Mouse (Mus musculus) adrenal gland, postnatal 10 days (tissue): ENCODE measurements around the gene Vamp5. TPM values are rescaled to one million over a fixed set of nuclear protein-coding genes. Genes with fewer than 3 reads are reported as not detected.

Experiments used
- DNase-seq: peaks from one replicate; pipeline ENCODE4 v3.0.0; 2021; ENCODE audit warnings: mixed read lengths
- total RNA-seq, 2 experiments: library from RNA; stranded (reverse); gene quantifications; 2 replicates each; pipeline ENCODE4 v1.2.3; 2021

The Vamp5 gene
- total RNA-seq, 2 experiments from 2014 or later: 25.2 to 46.6 TPM

DNA sequence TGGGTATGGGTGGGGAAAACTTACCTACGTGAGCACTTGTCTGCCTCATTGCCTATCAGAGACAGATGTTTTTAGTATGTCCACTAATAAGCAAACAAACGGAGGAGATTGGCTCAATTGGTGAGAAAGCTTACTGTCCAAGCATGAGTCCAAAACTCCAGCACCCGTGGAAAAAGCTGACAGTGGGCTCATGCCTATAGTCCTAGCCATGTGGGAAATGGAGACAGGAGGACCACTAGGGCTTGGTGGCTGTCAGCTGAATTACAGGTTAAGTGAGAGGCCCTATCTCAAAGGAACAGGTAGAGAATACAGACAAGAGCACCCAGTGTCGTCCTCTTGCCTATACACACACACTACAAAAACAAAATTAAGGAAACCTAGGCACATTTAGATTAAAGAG lies 34.0 kb downstream of the Vamp5 start:
- DNase-seq: no peak

DNA sequence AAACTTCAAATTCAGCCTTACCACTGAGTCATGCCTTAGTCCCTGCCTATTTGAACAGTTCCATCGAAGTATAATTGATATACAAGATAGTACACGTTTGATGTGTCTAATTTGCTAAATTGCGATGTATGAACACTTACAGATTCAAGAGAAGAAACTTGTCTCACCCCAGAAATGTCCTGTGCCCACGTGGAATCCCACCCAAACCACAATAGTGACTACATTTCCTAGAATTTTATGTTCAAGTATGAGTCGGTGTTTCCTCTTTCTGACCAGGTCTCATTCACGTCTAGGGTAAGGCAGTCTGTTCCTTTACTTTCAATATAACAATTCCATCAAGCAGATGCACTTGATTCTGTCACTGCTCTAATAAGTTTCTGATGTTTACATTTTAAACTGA lies 34.6 kb downstream of the Vamp5 start:
- no peak for DNase-seq

DNA sequence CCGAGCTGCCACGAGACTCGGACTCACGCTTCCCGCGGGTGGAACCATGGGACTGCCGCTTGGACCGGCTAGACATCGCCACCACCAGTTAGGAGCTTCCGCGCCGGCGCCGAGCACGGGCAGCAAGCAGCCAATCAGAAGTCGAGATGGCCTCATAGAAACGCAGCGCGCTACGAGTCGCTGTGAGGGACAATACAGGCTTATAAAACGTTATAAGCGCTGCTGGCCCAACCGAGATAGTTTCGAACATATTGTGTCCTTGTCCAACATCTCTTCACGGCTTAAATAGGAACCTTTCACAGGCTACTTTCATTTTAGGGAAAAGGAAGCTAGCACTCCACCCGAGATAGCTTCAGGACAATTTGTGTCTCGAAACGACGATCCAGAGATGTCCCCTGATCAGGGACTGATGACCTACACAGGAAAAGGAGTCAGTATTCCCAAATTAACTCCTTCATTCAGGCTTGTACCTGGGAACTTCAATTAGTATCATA lies 35.1 kb downstream of the Vamp5 start, which contains the start of gene Usp39:
TSS of gene Usp39 (minus strand) at position 111 of the 494 bp plus-strand sequence.
- DNase-seq: peak; percentile 95

DNA sequence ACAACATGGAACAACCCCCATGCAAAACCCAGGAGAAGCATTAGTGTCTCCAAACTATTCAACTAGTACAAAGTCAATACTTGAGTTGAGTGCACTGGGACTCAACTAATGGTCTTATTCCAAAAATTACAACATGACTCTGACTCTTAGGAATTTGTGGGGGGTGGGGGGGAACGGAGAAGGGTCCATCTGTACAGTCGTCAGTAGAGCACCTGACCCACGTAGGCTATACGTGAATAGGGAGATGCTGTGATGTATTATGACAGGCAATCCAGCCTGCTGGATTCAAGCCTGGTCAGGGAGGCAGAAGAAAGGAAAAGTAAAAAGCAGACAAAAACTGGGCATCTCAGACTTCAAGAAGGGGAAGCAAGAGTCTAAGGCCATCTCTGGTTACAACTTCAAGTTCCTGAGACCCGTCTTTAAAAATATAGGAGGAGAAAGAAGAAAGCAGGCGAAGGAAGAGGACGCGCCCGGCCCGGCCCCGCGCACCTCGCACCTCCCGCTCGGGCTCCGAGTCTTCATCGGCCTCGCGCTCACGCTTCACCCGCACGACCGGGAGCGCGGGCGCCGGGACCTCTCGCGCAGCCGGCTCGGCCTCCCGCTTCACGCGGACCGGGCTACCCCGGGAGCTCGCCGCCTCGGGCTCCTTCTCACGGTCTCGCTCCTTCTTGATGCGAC lies 35.7 kb downstream of the Vamp5 start:
- DNase-seq: no peak

DNA sequence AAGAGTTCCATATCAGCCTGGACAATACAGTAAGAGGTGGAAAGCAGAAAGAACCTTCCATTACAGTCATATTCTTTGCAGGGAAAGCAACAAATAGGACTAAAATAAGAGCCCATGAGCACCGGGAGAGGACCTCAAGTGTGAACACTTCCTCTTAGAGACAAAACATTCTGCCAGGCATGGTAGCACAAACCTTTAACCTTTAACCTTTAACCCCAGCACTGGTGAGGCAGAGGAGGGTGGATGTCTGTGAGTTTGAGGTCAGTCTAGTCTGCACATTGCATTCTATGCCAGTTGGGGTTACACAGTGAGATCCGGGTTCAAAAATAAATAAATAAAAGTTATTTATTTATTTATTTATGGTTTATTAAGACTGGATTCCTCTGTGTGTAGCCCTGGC lies 39.8 kb downstream of the Vamp5 start:
- DNase-seq: no peak

DNA sequence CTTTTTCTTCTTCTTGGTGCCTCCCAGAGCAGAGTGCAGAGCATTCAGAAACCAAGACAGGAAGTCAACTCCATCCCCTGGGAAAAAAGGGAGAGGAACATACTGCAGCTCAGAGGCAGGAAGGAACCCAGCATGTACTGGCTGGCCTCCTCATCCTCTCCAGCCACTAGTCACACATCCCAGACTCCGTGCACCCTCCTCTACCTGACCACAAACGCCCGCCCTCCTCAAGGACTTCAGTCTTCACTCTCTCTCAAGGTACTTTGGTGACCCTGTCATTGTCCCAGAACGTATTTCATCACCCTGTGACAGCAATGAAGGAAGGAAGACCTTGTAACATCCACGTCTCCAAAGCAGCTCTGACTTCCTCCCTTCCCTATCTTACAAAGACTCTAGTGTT lies 47.2 kb downstream of the Vamp5 start:
- no peak for DNase-seq

DNA sequence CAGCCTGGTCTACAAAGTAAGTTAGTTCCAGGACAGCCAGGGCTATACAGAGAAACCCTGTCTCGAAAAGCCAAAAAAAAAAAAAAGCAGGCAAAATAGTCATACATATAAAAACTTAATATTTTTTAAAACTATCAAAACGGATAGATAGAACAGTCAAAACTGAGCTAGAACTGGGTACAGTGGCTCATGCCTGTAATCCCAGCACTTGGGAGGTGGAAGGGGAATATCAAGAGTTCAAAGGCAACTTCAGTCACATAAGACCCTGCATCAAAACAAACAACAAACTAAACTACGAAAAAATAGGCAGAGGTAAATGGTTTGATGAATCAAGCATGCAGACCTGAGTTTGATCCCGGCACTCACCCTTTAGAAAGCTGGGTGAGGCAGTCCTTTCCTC lies 50.1 kb downstream of the Vamp5 start:
- DNase-seq: no peak

DNA sequence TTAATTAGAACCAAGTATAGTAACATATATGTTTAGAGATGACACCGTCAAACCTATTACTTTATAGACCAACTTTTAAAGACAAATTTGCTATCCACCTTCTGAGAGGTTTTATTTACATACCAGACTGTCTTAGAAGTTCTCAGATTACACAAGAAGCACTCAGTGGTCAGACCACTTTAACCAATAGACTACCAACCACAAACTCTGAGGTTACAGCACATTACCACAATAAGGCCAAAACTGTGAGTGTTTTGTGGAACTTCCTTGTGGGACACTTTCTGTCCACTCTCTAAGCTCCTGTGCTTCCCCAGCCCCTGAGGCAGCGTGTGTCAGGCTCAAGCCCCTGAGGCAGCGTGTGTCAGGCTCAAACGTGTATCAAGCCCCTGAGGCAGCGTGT lies 51.2 kb downstream of the Vamp5 start:
- no peak for DNase-seq

DNA sequence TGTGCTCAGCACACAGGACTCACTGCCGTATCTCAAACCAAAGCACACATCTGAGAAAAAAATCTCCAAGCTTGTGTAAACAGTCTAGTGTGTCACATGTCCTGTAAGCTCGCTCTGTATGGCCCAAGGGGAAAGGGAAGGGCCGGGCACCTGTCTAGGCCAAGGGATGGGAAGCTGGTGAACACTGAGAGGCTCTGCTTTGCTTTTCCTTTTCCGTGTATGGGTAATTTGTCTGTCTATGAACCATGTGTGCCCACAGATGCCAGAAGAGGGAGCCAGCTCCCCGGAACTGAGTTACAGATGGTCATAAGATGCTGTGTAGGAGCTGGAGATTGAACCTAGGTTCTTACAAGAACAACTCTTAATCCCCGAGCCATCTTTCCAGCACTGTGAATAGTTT lies 54.0 kb downstream of the Vamp5 start:
- peak; percentile 52 for DNase-seq

DNA sequence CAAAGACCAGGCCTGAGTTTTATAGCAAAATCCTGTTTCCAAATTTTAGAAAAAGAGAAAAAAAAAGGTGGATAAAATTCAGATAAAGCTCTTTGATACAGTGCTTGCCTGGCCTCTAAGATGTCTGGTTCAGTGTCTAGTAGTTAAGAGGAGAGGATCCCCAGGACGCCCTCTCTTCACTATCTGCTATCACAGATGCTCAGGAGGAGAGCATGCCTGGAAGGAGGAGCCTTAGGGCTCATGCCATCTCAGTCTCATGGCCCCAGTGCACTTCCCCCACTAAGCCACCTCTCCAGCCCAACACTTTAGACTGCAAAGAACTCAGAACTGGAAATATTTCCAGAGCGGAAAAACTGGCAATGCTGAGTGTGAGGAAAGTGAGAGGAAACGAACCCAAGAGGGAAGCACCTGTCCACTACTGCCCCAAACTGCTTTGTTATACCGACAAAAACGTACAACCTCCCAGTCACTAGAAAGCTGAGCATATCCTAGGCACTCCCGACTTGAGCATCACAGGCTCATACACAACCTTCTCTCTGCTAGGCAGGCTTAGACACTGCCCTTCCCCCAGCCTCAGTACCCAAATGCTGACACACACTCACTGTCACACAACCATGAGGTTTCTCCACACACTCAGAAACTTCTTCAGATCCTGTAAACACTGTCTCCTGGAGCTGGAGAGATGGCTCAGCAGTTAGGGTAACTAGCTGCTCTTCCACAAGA lies 56.3 kb downstream of the Vamp5 start:
- no peak for DNase-seq

DNA sequence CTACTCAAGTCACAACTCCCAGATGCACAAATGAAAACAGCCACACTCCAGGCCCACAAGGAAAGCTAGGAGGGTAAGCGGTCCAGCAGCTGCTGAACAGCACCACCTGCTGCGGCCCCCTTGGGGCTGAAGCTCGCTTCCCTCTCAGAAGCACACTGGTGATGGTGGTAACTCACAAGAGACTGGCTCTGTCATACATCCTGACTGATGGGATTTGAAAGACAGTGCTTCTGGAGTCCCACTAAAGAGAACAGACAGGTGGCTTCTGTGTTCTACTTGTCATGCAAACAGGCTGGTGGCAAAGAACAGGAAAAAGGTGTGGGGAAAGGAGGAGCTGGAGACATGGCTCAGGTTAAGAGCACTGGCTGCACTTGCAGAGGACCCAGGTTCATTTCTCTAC lies 57.3 kb downstream of the Vamp5 start:
- no peak for DNase-seq

DNA sequence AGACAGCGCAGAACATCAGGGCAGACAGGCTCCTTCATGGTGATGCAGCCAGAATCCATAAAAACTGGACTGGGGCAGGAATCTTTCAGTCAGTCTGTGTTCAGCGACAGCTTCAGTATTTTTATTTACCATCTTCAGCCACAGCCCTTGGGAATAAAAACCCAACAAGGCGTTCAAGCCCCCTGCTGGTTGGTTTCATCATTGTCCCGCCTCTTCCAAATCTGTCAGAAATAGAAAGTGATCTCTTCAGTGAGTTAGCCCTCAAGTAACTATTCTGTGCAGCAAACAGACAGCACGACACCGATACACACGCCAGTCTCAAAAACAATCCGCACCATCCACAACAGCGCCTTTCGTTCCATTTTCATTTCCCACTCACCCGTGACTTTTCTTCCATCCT lies 61.2 kb downstream of the Vamp5 start:
- DNase-seq: peak; percentile 63

Other genes with a start within 250 kb of the Vamp5 start
- 1 to 10 TPM; 7.0 to 7.9 TPM for gene Atoh8, start 144.9 kb downstream of the Vamp5 start, total RNA-seq
- gene Sftpb, start 75.9 kb downstream of the Vamp5 start, total RNA-seq: under 1 TPM in 1 of 2 experiments, not detected in 1; 0.24 TPM
- gene Usp39, start 35.3 kb downstream of the Vamp5 start, total RNA-seq: 10 to 100 TPM; 28.4 to 29.3 TPM
- gene 0610030E20Rik, start 33.2 kb downstream of the Vamp5 start, total RNA-seq: 10 to 100 TPM; 26.6 to 29.5 TPM
- 10 to 100 TPM; 27.8 to 27.9 TPM for gene Tmem150a, start 25.0 kb downstream of the Vamp5 start, total RNA-seq
- 100 to 1,000 TPM; 176 to 188 TPM for gene Rnf181, start 13.5 kb downstream of the Vamp5 start, total RNA-seq
- 100 to 1,000 TPM; 109 to 123 TPM for gene Vamp8, start 10.2 kb upstream of the Vamp5 start, total RNA-seq
- 10 to 100 TPM; 42.4 to 42.7 TPM for gene Ggcx, start 33.8 kb upstream of the Vamp5 start, total RNA-seq
- 100 to 1,000 TPM; 225 to 245 TPM for gene Mat2a, start 59.1 kb upstream of the Vamp5 start, total RNA-seq
- gene Sh2d6, start 141.2 kb upstream of the Vamp5 start, total RNA-seq: under 1 TPM; 0.27 to 0.48 TPM
- 10 to 100 TPM; 28.1 to 33.5 TPM for gene Capg, start 163.9 kb upstream of the Vamp5 start, total RNA-seq
- gene Elmod3, start 217.9 kb upstream of the Vamp5 start, total RNA-seq: 10 to 100 TPM; 13.3 to 15.8 TPM
- 100 to 1,000 TPM; 359 to 375 TPM for gene Retsat, start 218.0 kb upstream of the Vamp5 start, total RNA-seq
- gene Tgoln1, start 236.5 kb upstream of the Vamp5 start, total RNA-seq: 100 to 1,000 TPM in 1 of 2 experiments, 10 to 100 TPM in 1; 92.7 to 121 TPM